Mouse (Mus musculus) MEL (cell line): ENCODE measurements around the gene Ccdc151. TPM values are rescaled to one million over a fixed set of nuclear protein-coding genes. Genes with fewer than 3 reads are reported as not detected.
A peak's percentile ranks its signal among the peaks of the same experiment; 100 is the strongest.

Source experiments
- DNase-seq: peaks from one replicate; pipeline ENCODE4 v3.0.0; 2011; ENCODE audit warnings: low read depth, low spot score
- H3K27ac ChIP-seq: 2 replicates; pipeline ENCODE4 v1.5.1; 2012; ENCODE audit warnings: low read depth, mild to moderate bottlenecking, control low read depth, low read length, moderate library complexity; ENCODE audit not compliant: control insufficient read depth
- H3K27me3 ChIP-seq, 2 experiments: fragments of 150-350 bp in 1 of 2; sonication (generic) in 1 of 2; 2 replicates each; pipeline ENCODE4 v1.6.1; 2012; ENCODE audit warnings: low read length in 2 of 2, mild to moderate bottlenecking in 2 of 2, improper control_type of control experiment in 1 of 2, moderate library complexity in 1 of 2; ENCODE audit not compliant: insufficient read depth in 2 of 2, control insufficient read depth in 1 of 2
- H3K36me3 ChIP-seq, 2 experiments: 2 replicates each; pipeline ENCODE4 v1.6.1; 2012 to 2014; ENCODE audit warnings: low read length in 2 of 2, improper control_type of control experiment in 1 of 2, inconsistent platforms in 1 of 2, mild to moderate bottlenecking in 1 of 2; ENCODE audit not compliant: insufficient read depth in 2 of 2, control insufficient read depth in 1 of 2
- H3K4me1 ChIP-seq, 2 experiments: fragments of 150-350 bp in 1 of 2; sonication (generic) in 1 of 2; 2 replicates each; pipeline ENCODE4 v1.6.1; 2012; ENCODE audit warnings: low read length in 2 of 2, improper control_type of control experiment in 1 of 2, mild to moderate bottlenecking in 1 of 2; ENCODE audit not compliant: insufficient read depth in 2 of 2, control insufficient read depth in 1 of 2
- H3K4me3 ChIP-seq, 2 experiments: fragments of 150-350 bp in 1 of 2; sonication (generic) in 1 of 2; 2 replicates each; pipeline ENCODE4 v1.5.1; 2012; ENCODE audit warnings: low read depth in 2 of 2, low read length in 2 of 2, mild to moderate bottlenecking in 2 of 2, moderate library complexity in 2 of 2, control low read depth in 1 of 2, improper control_type of control experiment in 1 of 2; ENCODE audit not compliant: control insufficient read depth in 1 of 2, insufficient read depth in 1 of 2
- H3K79me2 ChIP-seq: 2 replicates; pipeline ENCODE4 v1.6.1; 2012; ENCODE audit warnings: mild to moderate bottlenecking, low read length, moderate library complexity; ENCODE audit not compliant: control insufficient read depth, poor library complexity, insufficient read depth
- H3K9ac ChIP-seq: 2 replicates; pipeline ENCODE4 v1.6.1; 2012; ENCODE audit warnings: low read depth, mild to moderate bottlenecking, control low read depth, low read length, moderate library complexity; ENCODE audit not compliant: control insufficient read depth, poor library complexity, severe bottlenecking
- H3K9me3 ChIP-seq: fragments of 150-350 bp; sonication (generic); replicated peaks from 2 replicates; pipeline ENCODE4 v1.6.1; 2012; ENCODE audit warnings: mild to moderate bottlenecking, low read length, improper control_type of control experiment, moderate library complexity; ENCODE audit not compliant: insufficient read depth
- CHD2 ChIP-seq: IDR thresholded peaks from 2 replicates; pipeline ENCODE4 v1.6.1; 2011; ENCODE audit warnings: low read length, improper control_type of control experiment
- CTCF ChIP-seq, 3 experiments: IDR thresholded peaks in 2 of 3; conservative IDR thresholded peaks in 1 of 3; 2 replicates each; pipeline ENCODE4 v1.5.1; 2011 to 2012; ENCODE audit warnings: low read length in 3 of 3, low read depth in 2 of 3, mild to moderate bottlenecking in 2 of 3, improper control_type of control experiment in 1 of 3, inconsistent platforms in 1 of 3, mixed read lengths in 1 of 3, moderate library complexity in 1 of 3; ENCODE audit not compliant: control insufficient read depth in 1 of 3, insufficient read depth in 1 of 3, poor library complexity in 1 of 3, severe bottlenecking in 1 of 3
- GABPA ChIP-seq: IDR thresholded peaks from 2 replicates; pipeline ENCODE4 v1.6.1; 2012; ENCODE audit warnings: low read depth, mild to moderate bottlenecking, inconsistent platforms, low read length, improper control_type of control experiment, moderate library complexity
- HCFC1 ChIP-seq: IDR thresholded peaks from 2 replicates; pipeline ENCODE4 v1.6.1; 2012; ENCODE audit warnings: low read depth, mild to moderate bottlenecking, inconsistent platforms, low read length, improper control_type of control experiment, moderate library complexity
- MAZ ChIP-seq: IDR thresholded peaks from 2 replicates; pipeline ENCODE4 v1.6.1; 2012; ENCODE audit warnings: low read depth, mild to moderate bottlenecking, inconsistent platforms, low read length, improper control_type of control experiment
- MEF2A ChIP-seq: IDR thresholded peaks from 2 replicates; pipeline ENCODE4 v1.6.1; 2014; ENCODE audit warnings: low read depth, mild to moderate bottlenecking, inconsistent platforms, low read length, improper control_type of control experiment; ENCODE audit not compliant: poor library complexity, insufficient replicate concordance, severe bottlenecking; ENCODE audit errors: extremely low read depth
- MXI1 ChIP-seq: IDR thresholded peaks from 2 replicates; pipeline ENCODE4 v1.6.1; 2011; ENCODE audit warnings: mild to moderate bottlenecking, low read depth, low read length, improper control_type of control experiment
- MYB ChIP-seq: IDR thresholded peaks from 2 replicates; pipeline ENCODE4 v1.6.1; 2011; ENCODE audit warnings: mild to moderate bottlenecking, low read depth, low read length, improper control_type of control experiment
- NELFE ChIP-seq: IDR thresholded peaks from 2 replicates; pipeline ENCODE4 v1.6.1; 2011; ENCODE audit warnings: low read depth, low read length, improper control_type of control experiment
- NRF1 ChIP-seq: IDR thresholded peaks from 2 replicates; pipeline ENCODE4 v1.6.1; 2014; ENCODE audit warnings: low read depth, mild to moderate bottlenecking, inconsistent platforms, low read length, improper control_type of control experiment, moderate library complexity; ENCODE audit not compliant: poor library complexity, insufficient read depth, severe bottlenecking
- POLR2AphosphoS2 ChIP-seq: IDR thresholded peaks from 2 replicates; pipeline ENCODE4 v1.6.1; 2011; ENCODE audit warnings: low read length, improper control_type of control experiment
- SMC3 ChIP-seq: IDR thresholded peaks from 2 replicates; pipeline ENCODE4 v1.6.1; 2011; ENCODE audit warnings: low read depth, low read length, improper control_type of control experiment
- USF1 ChIP-seq: IDR thresholded peaks from 2 replicates; pipeline ENCODE4 v1.6.1; 2014; ENCODE audit warnings: low read depth, mild to moderate bottlenecking, inconsistent platforms, low read length, improper control_type of control experiment, moderate library complexity
- USF2 ChIP-seq, 2 experiments: IDR thresholded peaks; 2 replicates each; pipeline ENCODE4 v1.6.1; 2011 to 2012; ENCODE audit warnings: improper control_type of control experiment in 2 of 2, low read length in 2 of 2, borderline replicate concordance in 1 of 2, inconsistent platforms in 1 of 2, low read depth in 1 of 2, mild to moderate bottlenecking in 1 of 2; ENCODE audit not compliant: insufficient read depth in 1 of 2
- ZMIZ1 ChIP-seq: IDR thresholded peaks from 2 replicates; pipeline ENCODE4 v1.6.1; 2012; ENCODE audit warnings: low read depth, mild to moderate bottlenecking, inconsistent platforms, low read length, improper control_type of control experiment, moderate library complexity
- polyA plus RNA-seq, 2 experiments: library from polyadenylated mRNA; stranded (reverse) in 1 of 2; unstranded in 1 of 2; fragments of >175 nt in 1 of 2; fragments of >200 nt in 1 of 2; gene quantifications; 2 replicates each; pipeline versions ENCODE4 v1.2.1 to v1.2.4; 2012; ENCODE audit warnings: low replicate concordance in 2 of 2, low read depth in 1 of 2; ENCODE audit not compliant: insufficient read length in 2 of 2, insufficient read depth in 1 of 2, missing spikeins in 1 of 2
- total RNA-seq: library from RNA; depleted of rRNA; stranded (reverse); fragments of 300-350 nt; gene quantifications from 2 replicates; pipeline ENCODE4 v1.2.3, GENCODE M21; 2012

The Ccdc151 gene
- total and polyA plus RNA-seq, 3 experiments, result 0.19 to 0.99 TPM; not detected in 1

DNA sequence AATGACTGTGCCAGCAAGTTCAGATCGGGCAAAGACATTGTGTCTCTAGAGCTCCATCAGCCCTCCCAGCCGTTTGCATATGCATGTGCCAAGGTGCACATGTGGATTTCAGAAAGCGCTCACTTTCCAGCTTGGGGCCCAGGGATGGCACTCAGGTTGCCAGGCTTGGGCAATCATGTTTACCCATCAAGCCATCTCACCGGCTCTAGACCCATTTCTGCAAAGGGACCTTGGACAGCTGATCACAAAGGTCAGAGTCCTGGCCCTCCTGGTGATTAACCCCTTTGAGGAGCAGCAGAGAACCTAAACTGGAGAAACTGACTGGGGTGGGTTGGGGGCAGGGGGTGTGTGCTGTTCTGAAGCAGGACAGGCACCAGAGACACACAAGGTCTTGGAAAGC is 10.2 kb downstream of the Ccdc151 start:
- Histone ChIP-seq H3K79me2 (no peaks in the 10 kb centered on the region), H3K9ac (no peak overlapping the region), H3K4me3 (no peak overlapping the region)
- DNase-seq, result no peak
- TF ChIP-seq CTCF (IDR thresholded peaks at IDR 0.05 in 2 of 3, conservative IDR thresholded peaks at IDR 0.05 in 1 of 3; ENCODE audit: control insufficient read depth in 1 of 3, insufficient read depth in 1 of 3, low read depth in 2 of 3, low read length in 3 of 3, poor library complexity in 1 of 3, severe bottlenecking in 1 of 3), result no peak
- TF ChIP-seq HCFC1, result no peak
- TF ChIP-seq MEF2A, result no peak
- no peak for TF ChIP-seq MYB
- TF ChIP-seq GABPA, result no peak
- TF ChIP-seq ZMIZ1, result no peak
- no peak for TF ChIP-seq POLR2AphosphoS2
- no peak for TF ChIP-seq MXI1
- TF ChIP-seq USF2 (IDR thresholded peaks at IDR 0.05; ENCODE audit: borderline replicate concordance in 1 of 2, insufficient read depth in 1 of 2, low read depth in 1 of 2, low read length in 2 of 2), result no peak
- TF ChIP-seq SMC3, result no peak
- no peak for TF ChIP-seq NRF1
- no peak for TF ChIP-seq NELFE
- no peak for TF ChIP-seq USF1
- no peak for TF ChIP-seq MAZ
- no peak for TF ChIP-seq CHD2
- TF ChIP-seq, all 39 proteins: peak for 0
- H3K36me3 ChIP-seq, result no peaks in the 10 kb centered on the region
- H3K4me1 ChIP-seq, result no peaks in the 10 kb centered on the region
- H3K27ac ChIP-seq, result no peak overlapping the region
- H3K27me3 ChIP-seq, result 0 out of 4 replicates have a peak, but pooled peaks cover 0 to 2% of the 10 kb centered on the region in 2 experiments
- no peaks in the 10 kb centered on the region for H3K9me3 ChIP-seq

- Histone ChIP-seq H3K4me1 (no peaks in the 10 kb centered on the region), H3K4me3 (no peak within 1 kb of the TSS)
Measured at GRCm38 (mm10) chr9:21989230-21990110, 13.0 kb downstream of the Ccdc151 start, which contains the start of gene Rgl3. Gene Rgl3, minus strand, starts transcription at chr9:21989446.

More at GRCm38 (mm10) chr9:21989230-21990110, 13.0 kb downstream of the Ccdc151 start, which contains the start of gene Rgl3:
- Histone ChIP-seq H3K36me3 (no peaks in the 10 kb centered on the region), H3K27me3 (peaks cover 13 to 21% of the 10 kb centered on the region in 2 experiments), H3K9ac (no peak within 1 kb of the TSS), H3K27ac (no peak within 1 kb of the TSS), H3K9me3 (no peaks in the 10 kb centered on the region), H3K79me2 (no peaks in the 10 kb centered on the region)
- DNase-seq, result no peak
- TF ChIP-seq MAZ, result no peak
- 0 out of 6 replicates have a peak, but pooled peaks of 1 of the 3 experiments have one; percentile 4 for TF ChIP-seq CTCF (IDR thresholded peaks at IDR 0.05 in 2 of 3, conservative IDR thresholded peaks at IDR 0.05 in 1 of 3; ENCODE audit: control insufficient read depth in 1 of 3, insufficient read depth in 1 of 3, low read depth in 2 of 3, low read length in 3 of 3, poor library complexity in 1 of 3, severe bottlenecking in 1 of 3)
